Mouse (Mus musculus) CH12.LX (cell line): ENCODE data around the gene Cct8. TPM values are rescaled to one million over a fixed set of nuclear protein-coding genes. Genes with fewer than 3 reads are reported as not detected.

ENCODE experiments used
- DNase-seq: peaks from one replicate; pipeline ENCODE4 v3.0.0-alpha.2; 2013; ENCODE audit errors: extremely low read depth
- H3K27ac ChIP-seq: 2 replicates; pipeline ENCODE4 v1.5.1; 2012; ENCODE audit warnings: low read depth, mild to moderate bottlenecking, control low read depth, moderate library complexity; ENCODE audit not compliant: insufficient read depth
- H3K27me3 ChIP-seq: replicated peaks from 2 replicates; pipeline ENCODE3; 2012; ENCODE audit warnings: inconsistent platforms
- H3K36me3 ChIP-seq, 2 experiments: replicated peaks in 1 of 2; 2 replicates each; pipeline versions ENCODE3 to v1.6.1; 2012; ENCODE audit warnings: inconsistent platforms in 1 of 2, low read length in 1 of 2, mild to moderate bottlenecking in 1 of 2, mixed read lengths in 1 of 2, moderate library complexity in 1 of 2; ENCODE audit not compliant: control insufficient read depth in 1 of 2, insufficient read depth in 1 of 2
- H3K4me1 ChIP-seq, 2 experiments: 2 replicates each; pipeline ENCODE4 v1.6.1; 2012; ENCODE audit warnings: inconsistent platforms in 1 of 2, moderate library complexity in 1 of 2; ENCODE audit not compliant: insufficient read depth in 2 of 2, control insufficient read depth in 1 of 2
- H3K4me2 ChIP-seq: 2 replicates; pipeline ENCODE4 v1.6.1; 2012; ENCODE audit warnings: low read depth, mild to moderate bottlenecking, control low read depth; ENCODE audit not compliant: poor library complexity, insufficient read depth, severe bottlenecking
- H3K4me3 ChIP-seq, 3 experiments: fragments of 150-350 bp in 1 of 3; sonication (generic) in 1 of 3; replicated peaks in 1 of 3; 2 replicates each; pipeline versions ENCODE3 to v1.5.1; 2011 to 2012; ENCODE audit warnings: low read depth in 2 of 3, low read length in 2 of 3, mild to moderate bottlenecking in 2 of 3, moderate library complexity in 2 of 3, control low read depth in 1 of 3, improper control_type of control experiment in 1 of 3, inconsistent platforms in 1 of 3, mixed read lengths in 1 of 3; ENCODE audit not compliant: poor library complexity in 1 of 3
- H3K79me2 ChIP-seq: replicated peaks from 2 replicates; pipeline ENCODE4 v1.6.1; 2012; ENCODE audit warnings: mild to moderate bottlenecking, moderate library complexity; ENCODE audit not compliant: control insufficient read depth, poor library complexity, insufficient read depth, severe bottlenecking; ENCODE audit errors: extremely low read depth
- H3K9ac ChIP-seq: 2 replicates; pipeline ENCODE4 v1.6.1; 2012; ENCODE audit warnings: low read depth, mild to moderate bottlenecking, control low read depth, moderate library complexity; ENCODE audit not compliant: insufficient read depth
- H3K9me3 ChIP-seq: replicated peaks from 2 replicates; pipeline ENCODE3; 2012; ENCODE audit warnings: low read length, inconsistent platforms, mixed read lengths
- BHLHE40 ChIP-seq: IDR thresholded peaks from 2 replicates; pipeline ENCODE4 v1.6.1; 2011; ENCODE audit warnings: mild to moderate bottlenecking, low read depth, low read length, improper control_type of control experiment
- CHD1 ChIP-seq: IDR thresholded peaks from 2 replicates; pipeline ENCODE4 v1.6.1; 2012; ENCODE audit warnings: low read depth, low read length, improper control_type of control experiment, inconsistent platforms
- CTCF ChIP-seq, 2 experiments: IDR thresholded peaks in 1 of 2; conservative IDR thresholded peaks in 1 of 2; 2 replicates each; pipeline ENCODE4 v1.5.1; 2011 to 2012; ENCODE audit warnings: low read depth in 2 of 2, low read length in 2 of 2, improper control_type of control experiment in 1 of 2, inconsistent platforms in 1 of 2, mild to moderate bottlenecking in 1 of 2, moderate library complexity in 1 of 2
- ETS1 ChIP-seq: conservative IDR thresholded peaks from 2 replicates; pipeline ENCODE4 v1.6.1; 2012; ENCODE audit warnings: low read depth, mild to moderate bottlenecking, inconsistent platforms, low read length, improper control_type of control experiment, moderate library complexity
- HCFC1 ChIP-seq: IDR thresholded peaks from 2 replicates; pipeline ENCODE4 v1.6.1; 2012; ENCODE audit warnings: low read depth, mild to moderate bottlenecking, inconsistent platforms, low read length, improper control_type of control experiment
- IRF4 ChIP-seq: IDR thresholded peaks from 2 replicates; pipeline ENCODE4 v1.6.1; 2014; ENCODE audit warnings: low read depth, mild to moderate bottlenecking, inconsistent platforms, low read length, improper control_type of control experiment
- KAT2A ChIP-seq: IDR thresholded peaks from 2 replicates; pipeline ENCODE4 v1.6.1; 2012; ENCODE audit warnings: low read length, improper control_type of control experiment, inconsistent platforms; ENCODE audit not compliant: insufficient replicate concordance
- MAFK ChIP-seq: IDR thresholded peaks from 2 replicates; pipeline ENCODE4 v1.6.1; 2011; ENCODE audit warnings: low read length, improper control_type of control experiment; ENCODE audit not compliant: insufficient replicate concordance
- MAX ChIP-seq: IDR thresholded peaks from 2 replicates; pipeline ENCODE4 v1.6.1; 2011; ENCODE audit warnings: low read length, improper control_type of control experiment
- MAZ ChIP-seq: IDR thresholded peaks from 2 replicates; pipeline ENCODE4 v1.6.1; 2012; ENCODE audit warnings: low read depth, mild to moderate bottlenecking, inconsistent platforms, low read length, improper control_type of control experiment, moderate library complexity
- PAX5 ChIP-seq: IDR thresholded peaks from 2 replicates; pipeline ENCODE4 v1.6.1; 2012; ENCODE audit warnings: low read length, inconsistent platforms, mixed read lengths
- POLR2AphosphoS2 ChIP-seq: IDR thresholded peaks from 2 replicates; pipeline ENCODE4 v1.6.1; 2011; ENCODE audit warnings: low read depth, low read length, improper control_type of control experiment
- RAD21 ChIP-seq: IDR thresholded peaks from 2 replicates; pipeline ENCODE4 v1.6.1; 2011; ENCODE audit warnings: low read depth, mild to moderate bottlenecking, low read length, improper control_type of control experiment, moderate library complexity
- SIN3A ChIP-seq: IDR thresholded peaks from 2 replicates; pipeline ENCODE4 v1.6.1; 2012; ENCODE audit warnings: low read length, improper control_type of control experiment, inconsistent platforms
- USF1 ChIP-seq: IDR thresholded peaks from 2 replicates; pipeline ENCODE4 v1.6.1; 2014; ENCODE audit warnings: low read depth, mild to moderate bottlenecking, inconsistent platforms, low read length, improper control_type of control experiment
- ZMIZ1 ChIP-seq: IDR thresholded peaks from 2 replicates; pipeline ENCODE4 v1.6.1; 2012; ENCODE audit warnings: low read depth, mild to moderate bottlenecking, inconsistent platforms, low read length, improper control_type of control experiment
- dilution Hi-C: fragments of 300-500 bp; cut with MboI; formaldehyde crosslinking; loops from 2 replicates; pipeline ENCODE4 v1.14.3; 2020; ENCODE audit warnings: low sequenced_read_pairs; ENCODE audit not compliant: extremely low pct_unique_long_range_greater_than_20kb, extremely low pct_ligation_motif_present
- in situ Hi-C: fragments of 300-500 bp; cut with MboI; formaldehyde crosslinking; loops from 3 replicates; pipeline ENCODE4 v1.14.3; 2019; ENCODE audit warnings: low sequenced_read_pairs, low pct_ligation_motif_present, low pct_unique_long_range_greater_than_20kb, mixed read lengths
- polyA plus RNA-seq: library from polyadenylated mRNA; unstranded; fragments of >175 nt; gene quantifications from 2 replicates; pipeline ENCODE4 v1.2.1, GENCODE M21; 2012; ENCODE audit warnings: low read depth; ENCODE audit not compliant: insufficient read length
- total RNA-seq, 2 experiments: library from RNA; depleted of rRNA; stranded (reverse); fragments of 300-350 nt in 1 of 2; fragments of >200 nt in 1 of 2; gene quantifications; 2 replicates each; pipeline ENCODE4 v1.2.3; 2012 to 2014

The Cct8 gene
- total and polyA plus RNA-seq, 3 experiments: 350 to 1,169 (median 863) TPM

- no peak overlapping the region for H3K9ac ChIP-seq
- no peak overlapping the region for H3K27ac ChIP-seq
- dilution Hi-C loops: no loop called here
- 0 out of 2 replicates have a peak, but pooled peaks cover 4% of the 10 kb centered on the region for H3K79me2 ChIP-seq
- TF ChIP-seq POLR2AphosphoS2: peak; percentile 62; the same call in 1 of the 2 replicates
- TF ChIP-seq MAZ: no peak
- TF ChIP-seq, all 38 proteins: peak for 1
- no peak overlapping the region for H3K4me3 ChIP-seq
- H3K4me2 ChIP-seq: no peak overlapping the region
- no peaks in the 10 kb centered on the region for H3K27me3 ChIP-seq
- peaks cover 5 to 7% of the 10 kb centered on the region in 2 experiments; a peak in 3 of 4 replicates for H3K4me1 ChIP-seq
- in situ Hi-C loops: loop anchor here (5.0 kb wide), 1 partner anchor 251 kb away; no protein-coding TSS in a partner anchor
- no peak for DNase-seq
- H3K36me3 ChIP-seq: peaks cover 0 to 22% of the 10 kb centered on the region in 2 experiments
- H3K9me3 ChIP-seq: no peaks in the 10 kb centered on the region
These were observed 5.8 kb upstream of the Cct8 start for GRCm38 (mm10) chr16:87501304-87502078.

- Histone ChIP-seq H3K9me3 (no peaks in the 10 kb centered on the region), H3K9ac (no peak overlapping the region), H3K4me2 (no peak overlapping the region), H3K4me1 (peaks cover 5 to 7% of the 10 kb centered on the region in 2 experiments; a peak in 3 of 4 replicates), H3K27me3 (no peaks in the 10 kb centered on the region), H3K4me3 (no peak overlapping the region), H3K27ac (no peak overlapping the region), H3K79me2 (peaks cover 14% of the 10 kb centered on the region), H3K36me3 (peaks cover 0 to 22% of the 10 kb centered on the region in 2 experiments)
- no peak for DNase-seq
- dilution Hi-C loops: no loop called here
- no peak for TF ChIP-seq MAX
- no peak for TF ChIP-seq SIN3A
- TF ChIP-seq CTCF (conservative IDR thresholded peaks at IDR 0.05 in 1 of 2, IDR thresholded peaks at IDR 0.05 in 1 of 2; ENCODE audit: low read depth in 2 of 2, low read length in 2 of 2): no peak
- no peak for TF ChIP-seq MAZ
- TF ChIP-seq RAD21: no peak
- no peak for TF ChIP-seq ZMIZ1
- TF ChIP-seq HCFC1: no peak
- no peak for TF ChIP-seq USF1
- no peak for TF ChIP-seq CHD1
- no peak for TF ChIP-seq KAT2A
- TF ChIP-seq IRF4: no peak
- TF ChIP-seq BHLHE40: no peak
- TF ChIP-seq PAX5: no peak
- no peak for TF ChIP-seq POLR2AphosphoS2
- no peak for TF ChIP-seq ETS1
- TF ChIP-seq MAFK: no peak
- in situ Hi-C loops: no loop called here
These were observed 3.9 kb upstream of the Cct8 start for GRCm38 (mm10) chr16:87499556-87499955.
